ENCODE assay signal across 8 mouse cellular contexts in genomic region chr6:56568470-56569372, GRCm38 (mm10). TPM values are rescaled to one million over a fixed set of nuclear protein-coding genes. Genes with fewer than 3 reads are reported as not detected.
DNase-seq lines count a peak whose midpoint lies in the region; ATAC-seq lines count a peak whose summit lies in the region.

TSS of gene Pde1c (minus strand) at chr6:56569103.

- peak; percentile 17 for DNase-seq in right cerebral cortex, adult 18-20 months
- no peak for DNase-seq in right cerebral cortex, postnatal 36 days (ENCODE audit: low spot score in 2 of 2)
- peak; percentile 35 for DNase-seq in cerebellum, adult 9-11 months
- DNase-seq in heart, adult 18-20 months = peak; percentile 61
- peak; percentile 14 for DNase-seq in kidney, adult 11 months
- DNase-seq in natural killer cell, adult 2 months (ENCODE audit: low spot score in 2 of 2) = peak; percentile 6 to 24
- peak; percentile 20 for DNase-seq in yolk sac, embryonic 10.5 days (ENCODE audit: low spot score)

- WGBS in liver, embryonic 16.5 days (ENCODE audit: insufficient replicate concordance) = under 1% methylated on average over 48 of the region's 48 CpGs

- no peaks in the 10 kb centered on the region; the same call in 1 of the 2 replicates for H3K4me1 ChIP-seq in liver, embryonic 16.5 days (ENCODE audit: control insufficient read depth, low read depth, low read length)

- no peaks in the 10 kb centered on the region for H3K9me3 ChIP-seq in liver, embryonic 16.5 days (replicated peaks; ENCODE audit: control insufficient read depth, low read length)

- H3K27ac ChIP-seq in liver, embryonic 16.5 days (ENCODE audit: low read length) = no peak within 1 kb of the TSS

- H3K4me2 ChIP-seq in liver, embryonic 16.5 days (ENCODE audit: low read depth, low read length) = peak within 1 kb of the TSS; percentile 70

- H3K27me3 ChIP-seq in liver, embryonic 16.5 days (ENCODE audit: control insufficient read depth, insufficient read depth, low read depth, low read length) = no peaks in the 10 kb centered on the region

- H3K36me3 ChIP-seq in liver, embryonic 16.5 days (ENCODE audit: control insufficient read depth, insufficient read depth) = no peaks in the 10 kb centered on the region

- peak; percentile 41; the same call in 1 of the 2 replicates for ATAC-seq in liver, embryonic 16.5 days (ENCODE audit: low read depth)

- H3K4me3 ChIP-seq in liver, embryonic 16.5 days (ENCODE audit: low read depth, low read length) = peak within 1 kb of the TSS; percentile 65

- peak within 1 kb of the TSS; percentile 60 for H3K9ac ChIP-seq in liver, embryonic 16.5 days (ENCODE audit: low read depth, low read length)

RNA-seq across cellular contexts. Expression of gene Pde1c, which starts in this region (rescaled TPM):
- 10 to 100 TPM; 74.3 to 85.4 TPM for total RNA-seq in heart, adult 18-20 months (2021)
- 0.44 and 0.71 TPM in 2 replicates for polyA plus RNA-seq in liver, embryonic 16.5 days (2015; fragmentation: Nextera tagmentation; extraction: Ambion mirVana)

Comparison
In these comparisons a context has a peak if more than half of its experiments do, and no peak if none do; other contexts are left out.
1. DNase-seq: peak in right cerebral cortex, adult 18-20 months (single experiment), cerebellum, adult 9-11 months (single experiment), heart, adult 18-20 months (2 of 2), kidney, adult 11 months (single experiment), natural killer cell, adult 2 months (2 of 2) and yolk sac, embryonic 10.5 days (single experiment); none in right cerebral cortex, postnatal 36 days (0 of 2).
2. Peak in ATAC-seq, H3K4me3 ChIP-seq, H3K9ac ChIP-seq and H3K4me2 ChIP-seq in liver, embryonic 16.5 days; RNA of the gene not detected or under 1 TPM.